Mouse (Mus musculus) stomach, postnatal 0 days (tissue): ENCODE measurements at regions not wholly inside any gene's neighbourhood (a gene's known extent, or its start where the extent isn't known, plus 50 kb on each side); places are given as distances from the start of the nearest gene placed in this dataset.

Experiments used
- ATAC-seq: fragments of 200-750 bp; cut with Nextera tagmentation; 2 replicates; pipeline ENCODE4 v1.8.0; 2017; ENCODE audit not compliant: low FRiP score, low TSS enrichment
- DNase-seq: peaks from one replicate; pipeline ENCODE4 v3.0.0-alpha.2; 2016; ENCODE audit warnings: low spot score
- H3K27ac ChIP-seq: fragments of 300-500 bp; sonication (generic); replicated peaks from 2 replicates; pipeline ENCODE4 v1.5.1; 2014; ENCODE audit warnings: mild to moderate bottlenecking, control low read depth
- H3K27me3 ChIP-seq: fragments of 300-500 bp; sonication (generic); 2 replicates; pipeline ENCODE4 v1.6.1; 2014; ENCODE audit warnings: low read length; ENCODE audit not compliant: control insufficient read depth, insufficient read depth
- H3K36me3 ChIP-seq: fragments of 300-500 bp; sonication (generic); 2 replicates; pipeline ENCODE4 v1.6.1; 2014; ENCODE audit warnings: low read length, mixed read lengths; ENCODE audit not compliant: control insufficient read depth, insufficient read depth
- H3K4me1 ChIP-seq: fragments of 300-500 bp; sonication (generic); replicated peaks from 2 replicates; pipeline ENCODE4 v1.6.1; 2014; ENCODE audit warnings: antibody characterized with exemption; ENCODE audit not compliant: control insufficient read depth, insufficient read depth
- H3K4me2 ChIP-seq: fragments of 300-500 bp; sonication (generic); replicated peaks from 2 replicates; pipeline ENCODE4 v1.6.1; 2014; ENCODE audit warnings: low read depth, mild to moderate bottlenecking, control low read depth, moderate library complexity
- H3K4me3 ChIP-seq: fragments of 300-500 bp; sonication (generic); 2 replicates; pipeline ENCODE4 v1.5.1; 2014; ENCODE audit warnings: low read depth, low read length, control low read depth
- H3K9ac ChIP-seq: fragments of 300-500 bp; sonication (generic); 2 replicates; pipeline ENCODE4 v1.6.1; 2014; ENCODE audit warnings: mild to moderate bottlenecking, low read length, control low read depth, mixed read lengths
- H3K9me3 ChIP-seq: fragments of 300-500 bp; sonication (generic); 2 replicates; pipeline ENCODE4 v1.6.1; 2016; ENCODE audit warnings: low read length; ENCODE audit not compliant: control insufficient read depth
- CTCF ChIP-seq: IDR thresholded peaks from 2 replicates; pipeline ENCODE4 v1.5.1; 2016; ENCODE audit warnings: antibody characterized with exemption, low read depth, mild to moderate bottlenecking, moderate library complexity
- EP300 ChIP-seq: optimal IDR thresholded peaks from 2 replicates; pipeline ENCODE3; 2016; ENCODE audit warnings: antibody characterized with exemption
- WGBS: fragments of 180-500 bp; shearing (Covaris S2); extraction: QIAGEN DNeasy Blood & Tissue Kit; methylation state at CpG from one replicate; pipeline ENCODE4 v1.1.7; 2014; 5-methylcytosine and 5-hydroxymethylcytosine counted together

DNA sequence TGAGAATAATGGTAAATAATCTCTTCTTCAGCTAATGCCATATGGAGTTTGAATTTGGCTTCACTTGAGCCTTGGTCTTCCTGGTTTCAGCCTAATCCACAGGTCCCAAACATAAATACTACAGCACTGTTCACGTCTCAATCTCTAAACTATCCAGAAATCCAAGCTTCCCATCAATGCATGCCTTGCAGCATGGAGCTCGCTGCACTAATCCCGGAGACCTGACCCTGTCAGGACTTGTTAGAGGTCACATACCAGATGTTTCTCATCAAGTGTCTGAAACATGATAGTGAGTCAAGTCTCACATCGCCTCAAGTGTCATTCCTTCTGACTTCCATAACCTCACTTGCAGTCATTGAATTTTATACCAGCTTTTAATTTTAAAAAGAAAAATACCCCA, 1082.9 kb upstream of the Cited2 start:
- TF ChIP-seq CTCF (no peak), EP300 (no peak)
- 42% methylated on average over 4 of the region's 4 CpGs for WGBS

DNA sequence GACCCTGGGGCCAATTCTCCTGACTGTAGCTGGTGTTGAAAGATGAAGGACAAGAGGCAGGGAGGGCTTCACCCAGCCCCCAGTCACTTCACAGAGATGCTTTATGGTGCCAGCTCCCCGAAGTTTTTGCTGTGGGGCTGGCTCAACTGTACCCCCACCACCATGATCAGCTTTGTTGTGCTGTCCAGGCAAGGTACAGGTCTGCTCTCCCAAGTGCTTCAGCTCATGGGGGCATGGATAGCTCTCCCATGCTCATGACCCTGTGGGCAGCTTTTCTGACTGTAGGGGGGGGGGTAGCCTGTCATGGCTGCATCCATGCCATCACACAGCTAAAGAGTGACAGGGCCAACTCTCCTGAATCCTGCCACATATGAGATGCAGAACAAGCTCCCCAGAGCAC, 1072.9 kb upstream of the Cited2 start:
- DNase-seq (no peak), ATAC-seq (no peak)
- H3K9me3 ChIP-seq: no peaks in the 10 kb centered on the region
- no peaks in the 10 kb centered on the region for H3K27me3 ChIP-seq
- WGBS: 82% methylated on average over 1 of the region's 1 CpGs
- no peaks in the 10 kb centered on the region for H3K36me3 ChIP-seq
- no peaks in the 10 kb centered on the region for H3K4me1 ChIP-seq
- no peak overlapping the region for H3K4me2 ChIP-seq
- TF ChIP-seq EP300 (no peak), CTCF (no peak)
- H3K27ac ChIP-seq: no peak overlapping the region
- no peak overlapping the region for H3K9ac ChIP-seq
- H3K4me3 ChIP-seq: no peak overlapping the region

More for the DNA sequence above, 1082.9 kb upstream of the Cited2 start:
- H3K36me3 ChIP-seq: no peaks in the 10 kb centered on the region
- no peak for ATAC-seq
- no peaks in the 10 kb centered on the region for H3K9me3 ChIP-seq
- H3K27me3 ChIP-seq: no peaks in the 10 kb centered on the region
- no peak for DNase-seq
- H3K4me1 ChIP-seq: no peaks in the 10 kb centered on the region
- no peak overlapping the region for H3K4me3 ChIP-seq
- H3K27ac ChIP-seq: no peak overlapping the region
- H3K9ac ChIP-seq: no peak overlapping the region
- H3K4me2 ChIP-seq: no peak overlapping the region

GRCm38 (mm10) chr10:16652450-16652849, 1070.6 kb upstream of the Cited2 start:
- Histone ChIP-seq H3K4me1 (no peaks in the 10 kb centered on the region), H3K27me3 (no peaks in the 10 kb centered on the region), H3K4me3 (no peak overlapping the region), H3K9me3 (no peaks in the 10 kb centered on the region), H3K27ac (no peak overlapping the region), H3K9ac (no peak overlapping the region), H3K36me3 (no peaks in the 10 kb centered on the region), H3K4me2 (no peak overlapping the region)
- ATAC-seq (no peak), DNase-seq (no peak)
- 66% methylated on average over 4 of the region's 4 CpGs for WGBS
- no peak for TF ChIP-seq EP300
- TF ChIP-seq CTCF: no peak

GRCm38 (mm10) chr10:16664483-16664882, 1058.5 kb upstream of the Cited2 start:
- TF ChIP-seq CTCF: no peak
- no peak for TF ChIP-seq EP300
- Histone ChIP-seq H3K27me3 (no peaks in the 10 kb centered on the region), H3K9me3 (no peaks in the 10 kb centered on the region), H3K4me1 (no peaks in the 10 kb centered on the region), H3K4me3 (no peak overlapping the region), H3K27ac (no peak overlapping the region), H3K9ac (no peak overlapping the region), H3K36me3 (no peaks in the 10 kb centered on the region), H3K4me2 (no peak overlapping the region)
- no peak for DNase-seq
- WGBS: 41% methylated on average over 1 of the region's 1 CpGs
- ATAC-seq: no peak

DNA sequence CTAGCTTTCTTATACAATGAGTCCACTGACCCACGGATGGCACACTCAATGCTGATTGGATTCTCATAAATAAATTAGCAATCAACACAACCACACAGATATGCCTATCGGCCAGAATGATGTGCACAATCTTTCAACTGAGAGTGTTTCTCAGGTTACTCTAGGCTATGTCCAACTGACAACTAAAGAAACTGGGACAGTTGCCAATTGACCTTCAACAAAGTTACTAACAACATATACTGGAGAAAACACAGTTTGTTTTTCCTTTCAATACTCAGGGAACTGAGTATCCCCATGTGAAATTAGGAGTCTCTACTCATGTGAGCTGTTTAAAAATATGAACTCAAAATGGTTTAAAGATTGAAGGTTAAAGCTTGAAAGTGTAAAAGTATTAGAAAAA, 1052.7 kb upstream of the Cited2 start:
- no peaks in the 10 kb centered on the region for H3K27me3 ChIP-seq
- no peaks in the 10 kb centered on the region for H3K36me3 ChIP-seq
- H3K9ac ChIP-seq: no peak overlapping the region
- no peak for ATAC-seq
- no peak for TF ChIP-seq CTCF
- TF ChIP-seq EP300: no peak
- no peak overlapping the region for H3K4me2 ChIP-seq
- WGBS: 73% methylated on average over 2 of the region's 2 CpGs
- H3K4me3 ChIP-seq: no peak overlapping the region
- no peak for DNase-seq
- no peaks in the 10 kb centered on the region for H3K9me3 ChIP-seq
- H3K27ac ChIP-seq: no peak overlapping the region
- no peaks in the 10 kb centered on the region for H3K4me1 ChIP-seq

DNA sequence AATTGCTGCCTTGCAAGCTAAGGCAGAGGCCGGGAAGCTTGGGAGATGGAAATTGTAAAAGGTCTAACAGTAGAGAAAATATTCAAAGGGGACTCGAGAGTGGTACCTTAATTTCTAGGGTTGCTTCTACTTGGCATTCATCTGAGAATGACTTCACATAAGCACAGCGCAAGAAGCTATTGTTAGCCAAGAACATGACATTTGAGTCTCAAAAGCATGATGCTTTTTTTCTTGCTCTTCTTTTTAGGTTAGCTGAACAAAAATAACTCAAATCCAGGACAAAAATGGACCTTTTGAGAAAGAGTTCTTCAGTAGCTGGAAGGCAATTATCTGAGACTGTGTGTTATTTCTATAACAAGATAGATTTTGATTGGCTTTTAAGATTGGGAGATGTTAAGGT, 1042.0 kb upstream of the Cited2 start:
- no peak for TF ChIP-seq CTCF
- TF ChIP-seq EP300: no peak
- no peaks in the 10 kb centered on the region for H3K9me3 ChIP-seq
- no peak for ATAC-seq
- no peak overlapping the region for H3K4me3 ChIP-seq
- H3K4me2 ChIP-seq: no peak overlapping the region
- no peak overlapping the region for H3K27ac ChIP-seq
- no peak for DNase-seq
- 78% methylated on average over 3 of the region's 3 CpGs for WGBS
- no peaks in the 10 kb centered on the region for H3K36me3 ChIP-seq
- no peak overlapping the region for H3K9ac ChIP-seq
- no peaks in the 10 kb centered on the region for H3K4me1 ChIP-seq
- no peaks in the 10 kb centered on the region for H3K27me3 ChIP-seq

GRCm38 (mm10) chr10:16685352-16685751, 1037.7 kb upstream of the Cited2 start:
- Histone ChIP-seq H3K36me3 (no peaks in the 10 kb centered on the region), H3K4me2 (no peak overlapping the region), H3K27me3 (no peaks in the 10 kb centered on the region), H3K27ac (no peak overlapping the region), H3K4me3 (no peak overlapping the region), H3K9me3 (no peaks in the 10 kb centered on the region), H3K4me1 (no peaks in the 10 kb centered on the region), H3K9ac (no peak overlapping the region)
- ATAC-seq (no peak), DNase-seq (no peak)
- 63% methylated on average over 1 of the region's 1 CpGs for whole genome bisulfite sequencing
- no peak for TF ChIP-seq CTCF
